Mouse (Mus musculus): Measurements from ENCODE around the gene Bcl2l10. TPM values are rescaled to one million over a fixed set of nuclear protein-coding genes. Genes with fewer than 3 reads are reported as not detected.

The Bcl2l10 gene
- polyA plus RNA-seq, 1 experiment, result not detected

DNA sequence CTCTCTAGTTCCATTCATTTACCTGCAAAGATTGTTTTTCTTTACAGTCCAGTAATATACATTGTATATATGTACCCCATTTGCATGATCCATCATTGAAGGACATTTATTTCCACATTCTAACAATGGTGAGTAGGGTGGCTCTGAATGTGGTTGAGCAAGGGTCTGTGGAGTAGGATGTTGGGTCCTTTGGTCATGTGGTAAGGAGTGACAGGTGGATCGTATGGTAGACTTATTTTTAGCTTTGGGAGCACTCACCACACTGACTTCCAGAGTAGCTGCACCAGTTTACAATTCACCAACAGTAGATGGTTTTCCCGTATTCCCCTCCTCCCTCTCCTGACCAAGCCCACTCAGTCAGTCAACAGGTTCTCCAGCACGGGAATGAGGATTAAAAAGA lies 21.2 kb downstream of the Bcl2l10 start:
- no peak for TF ChIP-seq GATA1 (IDR thresholded peaks at IDR 0.05; ENCODE audit: low read length)

DNA sequence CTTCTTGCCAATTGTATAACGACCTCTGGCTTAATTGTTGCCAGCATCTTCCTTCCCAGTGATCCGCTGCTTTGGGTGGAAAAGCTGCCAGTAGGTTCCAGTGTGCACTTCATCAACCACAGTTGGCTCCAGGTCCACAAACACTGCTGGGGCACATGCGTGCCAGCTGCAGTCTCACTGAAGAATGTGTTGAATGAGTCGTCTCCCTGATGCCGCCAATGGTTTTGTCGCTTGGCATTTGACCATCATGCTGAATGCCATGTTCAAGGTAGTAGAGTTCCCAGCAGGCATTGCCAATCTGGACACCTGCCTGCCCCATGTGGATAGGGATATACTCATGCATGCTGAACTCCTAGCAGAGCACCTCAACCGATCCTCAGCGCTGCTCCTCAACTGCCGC lies 28.0 kb downstream of the Bcl2l10 start:
- no peak for TF ChIP-seq GATA1 (IDR thresholded peaks at IDR 0.05; ENCODE audit: low read length)

DNA sequence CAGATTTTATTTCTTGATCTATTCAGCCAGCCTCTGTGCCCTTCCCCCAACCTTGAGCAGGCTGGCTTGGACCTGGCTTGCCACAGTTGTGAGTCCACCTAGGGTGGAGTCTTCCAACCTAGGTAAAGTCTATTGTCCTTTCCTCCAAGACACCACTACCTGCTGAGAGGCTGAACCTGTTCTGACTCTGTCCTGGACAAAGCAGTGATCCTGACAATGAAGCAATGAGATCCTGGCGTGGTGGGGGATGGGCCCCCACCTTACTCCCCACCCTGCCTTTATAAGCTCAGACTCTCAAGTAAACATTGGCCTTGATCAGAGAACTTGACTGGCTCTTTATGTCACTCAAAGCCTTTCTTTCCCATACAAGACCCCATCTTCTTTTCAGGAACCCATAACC lies 28.9 kb downstream of the Bcl2l10 start:
- no peak for TF ChIP-seq GATA1 (IDR thresholded peaks at IDR 0.05; ENCODE audit: low read length)

DNA sequence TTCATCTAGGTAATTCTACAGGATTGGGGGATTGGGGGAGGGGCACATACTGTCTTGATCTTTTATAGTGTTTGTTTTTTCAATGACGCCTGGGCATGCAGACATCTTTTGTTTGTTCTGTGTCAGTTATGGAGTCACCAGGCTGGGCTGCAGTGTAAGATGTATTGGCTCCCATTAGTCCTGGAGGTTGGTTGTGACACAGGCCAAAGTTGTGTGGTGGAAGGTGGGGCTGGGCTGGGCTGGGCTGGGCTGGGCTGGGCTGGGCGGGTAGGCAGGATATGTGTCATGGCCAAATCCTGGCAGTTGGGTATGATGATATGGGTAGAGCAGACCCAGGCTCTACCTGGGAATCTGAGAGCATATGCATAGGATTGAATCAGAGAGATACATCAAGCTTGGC lies 31.2 kb downstream of the Bcl2l10 start:
- TF ChIP-seq GATA1 (IDR thresholded peaks at IDR 0.05; ENCODE audit: low read length), result no peak

DNA sequence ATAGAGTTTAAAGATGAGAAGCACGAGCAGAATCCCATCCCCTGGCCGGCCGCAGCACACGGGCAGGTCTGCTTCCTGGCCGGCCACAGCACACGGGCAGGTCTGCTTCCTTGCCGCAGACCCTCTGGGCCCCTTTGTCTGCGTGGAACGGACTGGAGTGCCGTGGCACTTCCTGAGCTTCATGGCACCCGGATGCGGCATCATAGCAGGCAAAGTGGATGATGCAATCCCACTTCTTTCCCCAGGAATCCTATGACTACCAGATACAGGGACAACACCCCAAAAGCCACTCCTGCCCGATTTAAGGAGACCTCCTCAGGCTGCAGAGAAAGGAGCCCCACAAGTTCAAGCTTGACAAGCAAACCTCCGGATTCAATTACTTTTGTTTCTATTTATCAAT lies 35.3 kb downstream of the Bcl2l10 start:
- TF ChIP-seq GATA1 (IDR thresholded peaks at IDR 0.05; ENCODE audit: low read length), result no peak

DNA sequence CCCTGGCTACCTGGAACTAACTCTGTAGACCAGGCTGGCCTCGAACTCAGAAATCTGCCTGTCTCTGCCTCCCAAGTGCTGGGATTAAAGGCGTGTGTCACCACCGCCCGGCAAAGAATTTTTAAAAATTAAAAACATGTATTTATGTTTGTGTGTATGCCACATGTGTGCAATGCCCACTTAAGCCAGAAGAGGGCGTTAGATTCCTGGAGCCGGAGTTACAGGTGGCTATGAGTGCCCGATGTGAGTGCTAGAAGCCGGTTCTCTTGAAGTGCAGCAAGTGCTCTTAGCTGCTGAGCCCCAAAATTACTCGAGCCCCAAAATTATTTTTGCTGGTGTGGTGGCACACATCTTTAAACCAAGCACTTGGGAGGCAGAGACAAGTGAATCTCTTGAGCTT lies 36.2 kb downstream of the Bcl2l10 start:
- TF ChIP-seq GATA1 (IDR thresholded peaks at IDR 0.05; ENCODE audit: low read length), result no peak

DNA sequence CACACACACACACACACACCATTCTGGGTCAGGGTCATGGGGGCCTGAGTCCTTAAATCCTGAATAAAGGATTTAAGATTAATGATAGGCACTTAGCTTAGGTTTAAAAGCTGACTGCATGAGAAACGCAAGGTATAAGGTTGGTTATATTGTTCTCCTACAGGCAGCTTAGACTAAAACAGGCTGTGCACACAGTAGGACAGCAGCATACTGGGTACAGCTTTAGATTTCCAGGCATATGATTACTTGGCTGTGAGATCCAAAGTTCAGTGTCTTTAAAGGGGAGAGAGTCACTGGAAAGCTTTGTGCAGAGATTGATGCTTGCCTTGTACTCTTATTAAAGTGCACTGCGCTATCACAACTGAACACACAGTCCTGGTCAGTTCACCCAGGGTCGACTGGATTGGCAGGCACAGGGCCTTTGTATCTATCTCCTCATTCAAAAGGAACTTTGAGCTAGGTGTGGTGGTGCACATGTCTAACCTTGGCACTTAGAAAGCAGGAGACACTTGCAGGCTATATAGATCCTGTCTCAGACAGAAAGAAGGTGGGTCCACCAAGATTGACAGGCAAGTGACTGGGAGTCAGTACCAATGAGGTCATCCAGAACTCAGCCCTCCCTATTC lies 36.9 kb downstream of the Bcl2l10 start:
- TF ChIP-seq GATA1 (IDR thresholded peaks at IDR 0.05; ENCODE audit: low read length), result no peak

DNA sequence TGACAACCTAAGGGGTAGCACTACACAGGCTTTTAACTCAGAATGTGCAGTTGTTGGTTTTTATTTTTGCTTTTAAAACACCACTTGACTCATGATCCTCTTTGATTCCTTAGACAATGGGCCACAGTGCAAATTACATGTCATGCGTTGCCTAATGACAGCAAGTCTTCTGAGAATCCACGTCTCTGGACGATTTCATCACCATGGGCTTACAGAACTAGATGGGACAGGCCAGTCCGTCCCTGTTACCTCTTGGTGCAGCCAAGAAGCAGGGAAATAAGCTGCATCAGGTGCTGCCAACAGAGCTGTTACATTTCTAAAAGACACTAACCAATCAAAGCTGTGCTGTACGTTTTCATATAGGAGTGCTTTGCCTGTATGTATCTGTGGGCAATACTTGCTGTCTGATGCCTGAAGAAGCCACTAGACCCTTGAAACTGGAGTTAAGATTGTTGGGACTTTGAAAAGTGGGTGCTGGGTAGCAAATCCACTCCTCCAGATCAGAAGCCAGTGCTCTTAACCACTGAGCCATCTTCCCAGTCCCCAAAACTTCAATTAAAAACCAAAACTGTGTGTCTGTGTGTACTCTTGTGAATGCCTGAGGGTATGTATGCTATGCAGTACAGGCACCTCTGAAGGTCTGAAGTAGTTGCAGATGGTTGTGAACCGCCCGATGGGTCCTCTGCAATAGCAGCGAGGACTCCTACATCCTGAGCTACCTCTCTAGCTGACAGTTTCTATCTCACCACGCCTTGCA lies 37.8 kb downstream of the Bcl2l10 start:
- TF ChIP-seq GATA1 (IDR thresholded peaks at IDR 0.05; ENCODE audit: low read length), result no peak

DNA sequence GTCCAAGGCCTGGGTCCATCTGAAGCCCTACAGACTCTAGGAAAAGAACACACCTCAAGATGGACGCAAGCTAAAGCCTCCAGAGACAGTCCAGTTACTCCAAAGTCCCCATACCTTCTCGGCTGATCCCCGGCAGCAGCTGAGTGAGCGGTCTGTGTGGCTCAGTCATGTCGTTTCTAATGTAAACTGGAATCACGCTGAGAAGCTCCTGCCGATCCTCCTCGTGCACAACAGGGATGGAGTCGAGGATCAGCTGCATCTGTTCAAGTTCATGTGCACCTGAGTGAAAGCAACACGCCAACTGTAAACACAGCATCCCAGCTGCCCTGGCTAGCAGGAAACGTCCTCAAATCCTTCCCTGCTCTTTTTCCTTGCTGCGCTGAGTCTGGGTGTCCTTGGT lies 45.7 kb downstream of the Bcl2l10 start:
- TF ChIP-seq GATA1 (IDR thresholded peaks at IDR 0.05; ENCODE audit: low read length), result no peak

DNA sequence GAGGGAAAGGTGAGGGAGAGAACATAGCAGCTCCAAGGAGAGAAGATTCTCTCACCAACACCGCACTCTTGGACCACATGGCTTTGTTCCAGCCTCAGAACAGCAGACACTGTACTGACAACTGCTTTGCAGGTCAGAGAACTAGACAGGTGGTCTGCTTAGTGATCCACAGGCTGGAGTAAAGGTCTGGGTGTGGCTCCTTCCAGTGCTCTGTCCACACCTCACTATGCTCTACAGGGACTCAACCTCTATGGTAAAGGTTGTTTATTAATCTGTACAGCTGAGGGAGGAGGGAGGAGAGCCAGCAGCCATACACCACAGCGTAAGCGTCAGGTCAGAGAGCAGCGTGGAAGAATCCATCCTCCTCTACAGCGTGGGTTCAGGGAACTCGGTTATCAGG lies 48.4 kb downstream of the Bcl2l10 start:
- no peak for TF ChIP-seq GATA1 (IDR thresholded peaks at IDR 0.05; ENCODE audit: low read length)

DNA sequence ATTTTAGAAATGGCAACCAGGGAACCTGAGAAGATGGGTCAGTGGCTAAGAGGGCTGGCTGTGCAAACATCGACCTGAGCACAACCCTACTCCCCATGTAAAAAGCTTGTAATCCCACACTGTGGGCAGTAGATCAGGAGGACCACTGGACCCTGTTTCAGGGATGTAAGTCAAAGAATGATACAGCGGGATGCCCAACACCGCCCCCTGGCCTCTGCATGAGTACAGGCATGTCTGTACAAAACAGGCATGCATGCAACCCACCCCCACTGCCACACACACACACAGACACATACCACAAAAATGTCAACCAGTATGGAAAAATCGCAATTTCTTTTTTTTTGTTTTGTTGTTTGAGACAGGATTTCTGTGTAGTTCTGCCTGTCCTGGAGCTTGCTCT lies 51.5 kb downstream of the Bcl2l10 start:
- no peak for TF ChIP-seq GATA1 (IDR thresholded peaks at IDR 0.05; ENCODE audit: low read length)

DNA sequence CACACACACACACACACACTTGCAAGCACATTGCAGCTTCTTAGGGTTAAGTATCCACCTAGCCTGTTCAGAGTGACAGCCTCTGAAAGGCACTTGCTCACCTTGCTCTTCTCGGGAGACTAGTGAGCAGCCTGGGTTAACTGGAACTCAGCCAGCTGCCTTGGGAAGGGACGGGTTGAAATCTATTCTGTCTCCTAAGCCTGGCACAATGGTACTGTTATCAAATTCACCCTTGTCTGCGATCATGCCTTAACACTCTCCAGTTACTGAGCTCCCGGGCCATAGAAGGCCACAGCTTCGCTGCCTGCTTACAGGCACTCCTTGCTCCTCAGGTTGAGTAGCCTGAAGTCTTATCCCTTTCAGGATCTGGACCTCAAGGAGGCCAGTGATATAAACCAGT lies 53.1 kb downstream of the Bcl2l10 start:
- TF ChIP-seq GATA1 (IDR thresholded peaks at IDR 0.05; ENCODE audit: low read length), result no peak

Other genes with a start within 250 kb of the Bcl2l10 start
- 0.01 TPM in 1 of 2 replicates, not detected in the other for gene Myo5c, start 115.7 kb upstream of the Bcl2l10 start, polyA plus RNA-seq (2012)
- not detected in 2 replicates for gene Gnb5, start 41.5 kb upstream of the Bcl2l10 start, polyA plus RNA-seq (2012)
- gene Mapk6, start 62.2 kb downstream of the Bcl2l10 start, polyA plus RNA-seq (2012), result 6.8 and 8.2 TPM in 2 replicates
- 14.3 and 17.6 TPM in 2 replicates for gene Leo1, start 93.8 kb downstream of the Bcl2l10 start, polyA plus RNA-seq (2012)
- 12.3 and 14.1 TPM in 2 replicates for gene Tmod3, start 211.9 kb downstream of the Bcl2l10 start, polyA plus RNA-seq (2012)

All from G1E-ER4 (cell line).